Mouse (Mus musculus) gonadal fat pad, adult 2 months (tissue): Measurements from ENCODE around the gene Dkk3. TPM values are rescaled to one million over a fixed set of nuclear protein-coding genes. Genes with fewer than 3 reads are reported as not detected.

Source experiments
- DNase-seq: peaks from one replicate; pipeline ENCODE4 v3.0.0-alpha.2; 2012; ENCODE audit warnings: low read depth
- polyA plus RNA-seq: library from polyadenylated mRNA; depleted of rRNA; stranded (reverse); fragments of >200 nt; gene quantifications from 2 replicates; pipeline ENCODE4 v1.2.3, GENCODE M21; 2012; rRNA removed

The Dkk3 gene
- polyA plus RNA-seq: 6.6 and 6.7 TPM in 2 replicates

DNA sequence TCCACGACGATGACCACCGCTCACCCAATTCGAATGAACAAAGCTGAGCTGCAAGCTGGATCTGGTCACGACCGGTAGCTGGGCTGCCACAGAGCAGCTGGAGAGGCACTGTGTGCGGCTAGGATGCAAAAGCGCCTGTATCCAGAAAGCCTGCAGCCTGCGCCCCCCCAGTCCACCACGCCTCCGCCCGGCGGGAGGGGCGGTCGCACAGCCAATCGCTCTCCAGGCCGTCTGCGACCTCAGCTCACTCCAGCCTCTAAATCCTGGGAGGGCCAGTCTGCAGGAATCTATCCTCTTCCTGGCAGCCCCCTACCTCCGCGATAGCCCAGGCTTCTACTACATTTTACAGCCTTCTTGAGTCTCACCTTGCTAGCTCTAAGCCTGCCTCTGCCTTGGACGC, at the start of gene Dkk3:
Gene Dkk3, minus strand, starts transcription at position 116 of the 400 bp plus-strand sequence.
- no peak for DNase-seq

DNA sequence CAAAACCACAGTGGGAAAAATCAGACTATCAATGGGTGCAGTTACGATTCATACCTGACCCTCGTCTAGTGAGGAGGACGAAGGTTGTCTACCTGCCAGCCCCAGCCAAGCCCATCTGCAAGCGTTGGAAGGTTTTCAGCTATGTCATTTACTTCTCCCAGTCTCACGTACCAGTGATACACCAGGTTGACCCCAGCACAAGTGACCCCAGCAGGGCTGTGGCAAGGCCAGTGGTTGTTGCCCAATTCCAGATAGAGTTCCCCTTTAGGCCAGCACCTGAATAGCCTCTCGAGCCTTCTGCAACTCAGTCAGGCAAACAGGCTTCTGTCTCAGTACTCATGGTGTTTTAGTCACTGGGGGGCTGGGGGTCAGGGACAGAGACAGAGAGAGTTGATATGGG, 48.9 kb upstream of the Dkk3 start:
- no peak for DNase-seq

DNA sequence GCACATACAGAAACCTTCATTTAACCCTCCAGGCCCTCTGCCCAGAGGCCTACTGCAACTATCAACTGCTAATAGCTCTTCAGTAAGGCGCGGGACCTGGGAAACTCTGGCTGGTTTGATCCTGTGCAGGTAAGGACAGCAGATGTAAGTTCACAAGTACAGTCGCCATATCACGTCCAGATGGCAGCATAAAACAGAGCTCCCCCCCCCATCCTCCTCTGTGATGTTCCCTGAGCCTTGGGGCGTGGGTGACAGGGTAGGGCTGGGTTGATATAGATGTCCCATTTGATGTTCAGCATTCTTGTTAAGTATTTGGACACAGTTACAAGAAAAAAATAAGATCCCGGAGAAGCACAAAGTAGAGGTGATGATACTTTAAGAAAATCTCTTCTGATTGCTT, 46.7 kb upstream of the Dkk3 start:
- no peak for DNase-seq

DNA sequence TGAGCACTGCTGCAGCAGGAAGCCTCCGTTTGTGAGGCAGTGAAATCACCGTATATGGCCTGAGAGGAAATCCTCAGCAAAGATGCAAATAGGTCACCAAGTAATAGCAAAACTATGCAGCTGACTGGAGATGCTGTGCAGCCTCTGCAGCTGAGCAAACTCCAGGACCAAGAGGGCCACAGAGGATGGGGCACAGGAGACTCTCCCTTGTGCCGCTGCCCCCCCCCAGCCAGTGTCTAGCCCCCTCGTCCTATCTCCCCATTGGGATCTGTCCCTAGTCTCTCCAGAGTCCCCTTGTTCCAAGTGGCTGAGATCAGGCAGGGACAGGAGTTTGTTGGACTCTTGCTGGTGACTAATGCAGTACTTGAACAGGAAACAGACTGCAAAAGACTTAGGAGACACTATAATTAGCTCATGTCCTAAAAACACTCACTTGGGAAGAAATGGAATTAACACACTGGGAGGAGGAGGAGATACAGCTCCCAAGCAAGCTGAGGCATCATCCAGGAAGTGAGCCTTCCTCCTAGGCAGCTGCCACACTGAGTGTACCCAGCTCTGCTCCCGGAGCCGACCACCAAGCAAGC, 45.6 kb upstream of the Dkk3 start:
- no peak for DNase-seq

DNA sequence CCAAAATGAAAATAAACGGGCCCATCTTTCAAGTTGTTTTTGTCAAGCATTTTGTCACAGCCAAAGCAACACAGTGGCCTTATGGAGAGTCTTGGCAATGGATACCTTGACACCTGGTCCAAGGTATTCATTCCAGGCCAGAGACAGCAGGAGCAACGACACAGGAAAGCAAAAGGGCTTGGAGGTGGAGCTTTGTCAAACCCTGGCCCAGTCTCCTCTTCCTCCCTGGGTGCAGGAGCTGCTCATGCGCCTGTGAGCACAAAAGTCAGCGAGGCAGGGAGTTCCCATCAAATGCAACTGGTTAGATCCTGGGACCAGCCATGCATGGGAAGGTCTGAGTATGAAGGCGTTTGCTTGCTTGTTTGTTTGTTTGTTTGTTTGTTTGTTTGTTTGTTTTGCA, 45.1 kb upstream of the Dkk3 start:
- DNase-seq: no peak

DNA sequence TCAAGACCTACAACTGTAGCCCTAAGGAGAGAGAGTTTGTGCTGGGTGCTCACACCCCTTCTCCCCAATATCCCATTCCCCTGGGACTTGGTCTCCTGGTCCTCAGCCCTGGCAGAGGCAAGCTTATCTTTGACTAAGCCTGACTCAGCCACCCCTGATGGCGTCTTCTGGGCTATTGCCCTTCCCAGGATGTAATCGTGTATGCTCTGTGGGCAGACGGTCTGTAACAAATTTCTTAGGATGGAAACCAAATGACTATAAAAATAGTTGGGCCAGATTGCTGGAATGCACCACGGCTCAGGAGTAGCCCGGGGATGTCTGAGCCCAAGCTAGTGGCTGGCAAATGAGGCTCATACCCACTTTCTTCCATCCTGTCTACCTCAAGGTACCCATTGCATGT, 44.0 kb upstream of the Dkk3 start:
- no peak for DNase-seq

DNA sequence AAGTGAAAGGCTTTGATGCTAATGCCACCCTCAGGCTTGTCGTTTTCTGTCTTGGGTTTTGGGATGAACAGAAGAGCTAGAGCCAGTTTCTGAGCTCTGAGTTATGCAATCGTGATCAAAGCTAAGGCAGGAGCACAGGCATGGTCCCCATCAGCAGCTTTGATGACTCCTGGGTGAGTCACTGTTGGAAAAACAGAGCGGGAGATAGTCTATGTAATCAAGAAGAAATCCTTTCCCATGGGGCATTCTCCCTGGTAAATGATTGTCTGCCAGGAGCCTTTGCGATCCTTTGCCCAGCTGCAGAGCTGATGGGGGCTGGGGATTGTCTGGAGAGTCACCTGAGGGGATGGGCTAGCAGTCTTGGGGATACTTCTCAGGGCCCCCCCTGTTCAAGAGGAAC, 43.3 kb upstream of the Dkk3 start:
- DNase-seq: no peak

DNA sequence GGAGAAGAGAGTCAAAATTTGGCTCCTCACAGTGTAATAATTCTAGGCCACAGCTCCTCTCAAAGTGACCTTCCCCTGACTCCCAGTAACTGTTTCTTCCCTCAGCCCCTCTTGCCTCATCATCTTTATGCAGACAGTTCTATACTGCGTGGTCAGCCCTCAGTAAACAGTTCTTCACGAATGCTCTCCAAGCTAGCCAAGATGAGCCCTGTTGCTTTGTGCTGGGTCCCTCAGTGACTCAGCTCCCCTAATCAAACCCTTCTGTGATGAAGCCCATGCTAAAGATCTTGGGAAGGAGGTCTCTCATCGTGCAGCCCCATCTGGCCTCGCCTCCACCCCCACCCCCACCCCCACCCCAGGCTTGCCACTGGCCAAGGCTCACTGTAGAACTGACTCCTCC, 41.9 kb upstream of the Dkk3 start:
- no peak for DNase-seq

DNA sequence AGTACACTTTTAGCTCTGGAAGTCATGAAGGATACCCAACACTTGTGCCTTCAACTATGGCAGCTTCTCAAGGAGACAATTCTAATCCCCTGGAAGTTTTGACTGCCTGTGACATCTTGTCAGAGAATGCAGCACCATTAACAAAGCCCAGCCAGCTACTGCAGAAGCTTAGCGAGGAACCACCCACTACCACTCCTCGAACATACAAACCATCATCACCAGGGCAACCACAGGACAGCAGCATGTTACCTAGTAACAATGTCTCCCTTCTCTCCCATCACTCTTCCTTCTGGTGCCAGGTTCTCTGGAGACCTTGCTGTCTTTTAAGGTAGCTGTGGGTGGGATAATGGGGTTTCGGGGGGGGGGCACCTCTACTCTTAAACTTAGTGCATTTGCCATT, 40.5 kb upstream of the Dkk3 start:
- DNase-seq: no peak

DNA sequence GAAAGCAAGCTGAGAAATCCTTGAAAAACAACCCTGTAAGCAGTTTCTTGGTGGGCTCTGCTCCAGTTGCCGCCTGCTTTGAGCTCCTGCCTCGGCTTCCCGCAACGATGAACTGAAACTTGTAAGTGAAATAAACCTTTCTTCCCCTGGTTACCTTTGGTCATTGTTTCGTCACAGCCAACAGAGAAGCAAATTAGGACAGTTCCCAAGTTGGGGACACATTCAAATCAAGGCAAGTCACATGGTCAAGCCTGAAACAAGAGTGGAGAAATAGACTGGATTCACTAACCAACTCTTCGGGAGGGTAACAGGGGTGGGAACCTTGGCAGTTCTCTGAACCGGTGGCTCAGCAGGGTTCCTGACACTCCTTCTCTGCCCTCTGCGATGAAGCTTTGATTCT, 38.6 kb upstream of the Dkk3 start:
- DNase-seq: no peak

DNA sequence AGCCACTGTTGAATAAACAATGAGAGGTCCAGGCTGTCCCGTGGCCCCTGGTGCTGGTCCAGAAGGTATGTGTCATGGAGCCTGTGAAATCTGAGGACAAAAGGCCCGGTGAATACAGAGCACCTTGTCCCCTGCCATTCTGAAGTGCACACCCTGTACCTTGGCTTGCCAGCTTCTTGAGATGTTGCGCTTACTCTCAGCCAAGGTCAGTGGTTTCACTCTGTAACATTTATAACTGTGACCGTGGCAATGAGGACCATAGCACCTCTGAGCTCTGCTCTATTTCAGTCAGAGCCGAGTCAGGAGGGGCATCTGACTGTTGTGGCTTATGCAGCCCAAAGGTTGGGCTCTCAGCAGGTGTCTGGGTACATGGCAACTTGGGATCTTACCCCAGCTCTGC, 35.4 kb upstream of the Dkk3 start:
- DNase-seq: no peak

DNA sequence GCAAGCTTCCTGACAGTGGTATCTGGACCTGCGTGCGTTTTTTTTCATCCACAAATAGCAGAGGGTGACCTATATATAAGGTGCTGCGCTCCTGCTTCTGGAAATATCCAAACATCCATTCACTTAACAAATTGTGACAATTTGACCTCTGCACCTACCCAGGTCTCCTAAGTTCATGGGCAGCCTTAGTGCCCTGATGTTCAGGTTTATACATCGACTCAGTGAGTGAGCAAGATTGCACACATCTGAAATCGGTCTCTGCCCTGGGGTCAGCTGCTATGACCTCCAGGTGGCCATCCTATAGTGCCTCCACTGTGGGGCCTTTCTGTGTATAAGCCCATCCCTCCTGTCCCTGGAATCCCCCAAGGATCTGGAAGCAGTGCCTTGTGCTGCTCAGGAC, 33.9 kb upstream of the Dkk3 start:
- DNase-seq: no peak

DNA sequence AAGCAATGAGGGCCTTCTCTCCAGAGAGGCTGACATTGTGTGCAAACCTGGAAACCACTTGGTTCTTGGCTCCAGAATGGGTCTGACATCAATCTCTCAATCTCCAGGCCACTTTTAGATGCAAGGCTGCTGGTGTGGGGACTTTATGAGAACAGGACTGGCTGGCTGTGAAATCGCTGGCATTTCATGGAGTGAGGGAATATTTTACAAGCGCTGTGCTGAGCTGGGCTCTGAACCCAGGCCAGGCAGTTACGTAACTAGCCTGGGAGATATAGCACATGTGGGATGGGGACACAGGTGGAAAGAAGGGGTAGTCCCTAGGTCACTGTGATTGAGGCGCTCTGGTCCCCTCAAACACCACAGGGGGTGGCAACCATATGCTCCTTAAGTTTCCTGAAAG, 33.4 kb upstream of the Dkk3 start:
- DNase-seq: no peak

DNA sequence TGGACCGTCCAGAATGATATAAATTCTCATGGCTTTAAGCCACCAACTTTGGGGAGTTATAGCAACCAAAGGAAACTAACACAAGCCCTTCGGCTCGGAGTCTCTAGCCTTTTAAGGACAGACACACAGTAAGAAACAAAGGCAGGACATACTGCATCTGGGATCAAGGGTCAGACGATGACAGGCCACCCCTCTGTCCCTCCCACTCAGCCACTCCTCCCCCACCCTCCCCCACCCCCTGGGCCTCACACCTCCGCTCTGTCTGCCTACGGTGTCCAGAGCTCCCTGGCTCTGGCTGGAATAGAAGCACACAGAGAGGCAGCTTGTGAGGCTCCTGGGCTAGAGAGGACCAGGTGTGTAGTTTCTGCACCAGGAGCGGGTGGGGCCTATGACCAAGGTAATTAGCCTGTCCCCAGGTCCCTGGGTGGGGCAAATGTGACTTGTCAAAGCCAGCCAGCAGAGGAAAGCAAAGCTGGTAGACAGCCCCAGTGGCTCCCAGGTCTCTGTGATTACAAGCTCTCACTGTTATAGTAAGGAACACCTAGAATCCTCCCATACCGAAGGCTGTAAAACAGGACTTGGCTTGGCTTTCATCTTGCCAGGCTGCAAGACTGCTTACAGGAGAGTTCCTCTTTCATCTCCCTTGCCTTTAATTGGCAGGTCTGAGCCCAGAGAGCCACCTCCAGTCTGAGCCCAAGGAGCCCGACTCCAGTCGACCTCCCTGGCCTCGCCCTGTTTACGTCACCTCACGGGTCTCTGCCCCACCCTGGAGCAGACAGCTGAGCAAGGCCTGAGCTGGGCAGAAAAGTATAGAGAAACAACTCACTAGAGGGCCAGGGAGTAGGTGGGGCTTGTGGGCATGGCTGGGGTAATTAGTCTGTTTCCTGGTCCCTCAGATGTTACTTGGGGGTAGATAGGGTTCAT, 28.9 kb upstream of the Dkk3 start:
- no peak for DNase-seq

DNA sequence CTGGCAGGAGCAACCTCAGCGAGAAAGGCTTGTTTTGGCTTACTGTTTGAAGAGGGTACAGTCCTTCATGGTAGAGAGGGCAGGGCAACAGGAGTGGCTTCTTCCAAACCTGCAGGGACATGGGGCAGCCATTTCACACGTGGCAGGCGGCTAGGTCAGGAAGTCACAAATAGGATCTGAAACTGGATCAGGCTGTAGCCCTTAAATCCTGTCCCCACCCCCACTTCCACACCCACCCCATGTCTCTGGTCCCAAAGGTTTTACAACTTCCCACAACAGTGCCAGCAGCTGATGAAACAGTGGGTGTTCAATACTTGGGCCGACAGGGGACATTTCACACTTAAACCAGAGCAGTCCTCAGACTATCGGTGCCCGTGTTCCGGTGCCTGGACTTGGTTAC, 28.0 kb upstream of the Dkk3 start:
- DNase-seq: no peak

DNA sequence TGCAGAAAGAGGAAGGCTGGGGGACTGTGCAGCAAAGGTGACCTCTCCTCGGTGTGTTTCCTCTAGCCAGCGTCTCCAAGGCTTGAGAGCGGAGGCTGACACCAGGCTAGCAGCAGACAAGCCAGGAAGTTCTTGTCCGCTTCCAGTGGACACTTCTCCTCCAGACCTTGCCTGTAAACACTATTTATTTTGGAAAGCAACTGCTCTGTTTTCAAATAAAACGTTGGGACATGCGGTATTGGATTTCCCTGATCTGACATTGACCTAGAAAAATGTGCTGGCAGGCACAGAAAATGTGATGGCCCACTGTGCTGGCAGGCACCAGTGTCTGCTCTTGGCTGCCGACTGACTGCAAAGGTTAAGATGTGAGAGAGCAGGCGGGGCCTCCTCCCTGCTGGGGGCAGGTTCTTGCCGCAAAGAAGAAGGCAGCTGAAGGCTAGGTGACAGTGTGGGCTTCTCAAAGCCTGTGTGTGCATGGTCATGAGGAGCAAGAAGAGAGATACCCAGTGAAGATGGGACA, 26.4 kb upstream of the Dkk3 start:
- no peak for DNase-seq

DNA sequence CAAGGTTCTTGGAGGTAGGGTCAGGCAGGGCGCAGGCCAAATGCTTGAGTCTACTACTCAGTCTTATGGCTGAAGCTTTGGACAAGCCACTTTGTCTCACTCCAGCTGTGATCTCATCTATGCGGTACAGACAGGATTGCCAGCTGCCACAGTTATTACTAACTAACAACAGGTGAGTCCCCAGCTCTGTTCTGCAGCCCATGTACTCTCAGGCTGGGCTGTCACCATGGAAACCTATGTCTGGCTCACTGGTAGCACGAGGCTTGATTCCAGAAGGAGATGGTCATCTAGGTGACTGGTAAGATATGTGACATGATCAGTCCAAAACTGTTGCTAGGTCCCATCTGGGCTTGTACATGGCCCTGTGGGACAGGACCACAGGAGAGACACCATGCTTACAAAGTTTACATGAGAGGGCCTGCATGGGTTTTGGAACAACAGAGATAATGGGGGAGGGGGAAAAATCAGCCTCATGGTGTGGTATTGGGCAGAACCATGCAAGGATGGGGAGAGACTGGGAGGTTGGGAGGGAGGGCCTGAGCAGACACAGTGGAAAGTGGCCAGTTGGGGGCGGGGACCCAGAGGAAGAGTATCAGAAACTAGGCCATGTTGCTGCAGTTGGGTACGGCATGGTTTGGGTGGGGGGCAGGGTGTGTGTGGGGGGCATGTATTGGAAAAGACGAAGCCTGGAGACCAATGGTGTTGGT, 25.8 kb upstream of the Dkk3 start:
- DNase-seq: no peak

DNA sequence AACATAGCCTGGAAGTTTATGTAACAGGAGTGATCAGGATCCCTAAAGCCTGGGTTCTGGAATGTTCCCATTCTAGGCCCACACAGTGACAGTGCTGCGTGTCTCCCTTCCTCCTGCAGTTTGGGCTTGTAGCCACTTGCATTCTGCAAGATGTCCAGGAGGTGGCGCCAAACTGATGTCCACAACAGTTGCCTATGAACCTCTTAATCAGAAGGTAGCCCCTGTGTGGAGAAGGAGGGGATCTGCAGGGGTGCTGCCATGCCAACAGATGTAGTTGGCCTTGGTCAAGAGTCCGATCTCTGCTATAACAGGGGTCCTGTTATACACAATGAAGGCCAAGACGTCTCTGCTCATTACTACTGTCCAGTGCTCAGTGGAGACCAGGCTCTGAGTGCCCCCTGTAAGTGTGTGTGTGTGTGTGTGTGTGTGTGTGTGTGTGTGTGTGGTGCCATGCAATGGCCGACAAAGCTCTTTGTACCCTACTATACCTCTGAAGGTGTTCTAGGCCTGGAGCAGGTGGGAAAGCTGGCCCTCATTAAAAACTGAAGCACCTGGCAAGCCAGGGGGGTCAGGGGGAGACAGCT, 24.5 kb upstream of the Dkk3 start:
- DNase-seq: no peak

DNA sequence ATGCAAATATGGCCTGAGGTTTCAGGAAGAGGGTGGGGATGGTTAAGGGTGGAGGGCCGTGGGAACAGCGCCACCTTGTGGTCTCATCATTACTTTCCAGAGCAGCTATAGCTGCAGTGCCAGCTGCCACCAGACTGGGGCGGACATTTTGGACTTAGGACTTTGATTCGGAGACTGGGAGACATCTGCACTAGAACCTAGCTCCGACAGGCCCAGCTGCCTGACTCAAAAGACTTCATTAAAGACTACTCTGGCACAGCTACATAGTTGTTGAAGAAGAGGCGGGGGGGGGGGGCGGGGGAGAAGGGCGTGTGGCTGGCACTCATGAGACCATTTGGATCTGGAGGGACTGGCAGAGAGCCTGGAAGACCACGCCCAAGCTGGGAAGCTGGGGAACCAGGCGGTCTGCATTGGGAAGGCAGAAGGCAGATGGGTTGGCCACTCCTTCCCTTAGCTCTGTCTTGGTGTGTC, 21.4 kb upstream of the Dkk3 start:
- DNase-seq: no peak

DNA sequence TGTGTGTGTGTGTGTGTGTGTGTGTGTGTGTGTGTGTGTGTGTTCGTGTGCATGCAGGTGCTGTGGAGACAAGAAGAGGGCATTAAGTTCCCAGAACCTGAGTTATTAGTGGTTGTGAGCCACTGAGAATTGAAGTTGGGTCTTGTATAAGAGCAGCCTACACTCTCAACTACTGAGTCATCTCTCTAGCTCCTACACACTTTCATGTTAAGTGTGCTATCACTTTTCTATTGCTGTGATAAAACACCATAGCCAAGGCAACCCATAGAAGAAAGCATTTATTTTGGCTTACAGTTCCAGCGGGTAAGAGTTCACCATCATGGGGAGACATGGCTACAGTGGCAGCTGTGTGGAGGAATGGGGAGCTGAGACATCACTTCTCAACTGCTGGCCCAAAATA, 17.8 kb upstream of the Dkk3 start:
- no peak for DNase-seq

DNA sequence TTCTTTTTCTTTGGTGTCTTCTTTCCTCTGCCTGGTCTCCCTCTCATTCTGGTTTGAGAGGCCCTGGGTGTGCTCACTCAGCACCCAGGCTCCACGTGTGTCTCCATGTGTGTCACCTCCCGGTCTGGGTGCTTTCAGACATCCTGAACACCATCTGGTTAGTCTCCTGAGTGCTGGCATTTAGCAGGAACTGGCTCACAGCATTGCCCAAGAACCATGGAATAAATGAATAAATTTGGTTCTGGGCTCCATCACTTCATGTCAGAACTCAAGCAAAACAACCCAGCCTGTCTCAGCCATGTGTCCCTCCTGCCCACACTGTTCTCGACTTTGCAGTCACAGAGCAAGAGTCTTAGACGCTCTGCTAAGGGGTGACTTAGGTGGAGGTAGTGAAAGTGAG, 13.8 kb upstream of the Dkk3 start:
- no peak for DNase-seq
